Mouse (Mus musculus) midbrain, embryonic 12.5 days (tissue): ENCODE results near the gene Ocel1. TPM values are rescaled to one million over a fixed set of nuclear protein-coding genes. Genes with fewer than 3 reads are reported as not detected.

Source experiments
- ATAC-seq: fragments of 200-750 bp; cut with Nextera tagmentation; 2 replicates; pipeline ENCODE4 v1.8.0; 2017; ENCODE audit warnings: low read depth, moderate TSS enrichment, moderate library complexity; ENCODE audit not compliant: low FRiP score
- H3K27ac ChIP-seq: fragments of 300-500 bp; sonication (generic); replicated peaks from 2 replicates; pipeline ENCODE4 v1.5.1; 2016; ENCODE audit warnings: mild to moderate bottlenecking
- H3K27me3 ChIP-seq: fragments of 300-500 bp; sonication (generic); 2 replicates; pipeline ENCODE4 v1.6.1; 2016; ENCODE audit warnings: mild to moderate bottlenecking
- H3K36me3 ChIP-seq: fragments of 300-500 bp; sonication (generic); 2 replicates; pipeline ENCODE4 v1.6.1; 2016
- H3K4me1 ChIP-seq: fragments of 300-500 bp; sonication (generic); 2 replicates; pipeline ENCODE4 v1.6.1; 2016
- H3K4me2 ChIP-seq: fragments of 300-500 bp; sonication (generic); replicated peaks from 2 replicates; pipeline ENCODE4 v1.6.1; 2016; ENCODE audit warnings: mild to moderate bottlenecking, moderate library complexity
- H3K4me3 ChIP-seq: fragments of 300-500 bp; sonication (generic); 2 replicates; pipeline ENCODE4 v1.5.1; 2016; ENCODE audit warnings: mild to moderate bottlenecking
- H3K9ac ChIP-seq: fragments of 300-500 bp; sonication (generic); replicated peaks from 2 replicates; pipeline ENCODE4 v1.6.1; 2016; ENCODE audit warnings: mild to moderate bottlenecking, moderate library complexity
- H3K9me3 ChIP-seq: fragments of 300-500 bp; sonication (generic); 2 replicates; pipeline ENCODE4 v1.6.1; 2016; ENCODE audit warnings: mild to moderate bottlenecking
- WGBS: fragments of 180-500 bp; shearing (Covaris S2); methylation state at CpG from one replicate; pipeline ENCODE4 v1.1.7; 2016; 5-methylcytosine and 5-hydroxymethylcytosine counted together
- polyA plus RNA-seq: library from polyadenylated mRNA; unstranded; fragments of >200 nt; fragmentation: Nextera tagmentation; extraction: Ambion mirVana; gene quantifications from 2 replicates; pipeline ENCODE4 v1.2.1, GENCODE M21; 2016

Ocel1 gene
- polyA plus RNA-seq, 1 experiment from 2014 or later = 6.3 TPM

GRCm38 (mm10) chr8:71381421-71381970 lies 10.4 kb downstream of the Ocel1 start, which contains the start of gene Nr2f6:
Nr2f6 (minus strand) TSS chr8:71381960.
- H3K36me3 ChIP-seq = peaks cover 4% of the 10 kb centered on the region; the same call in 1 of the 2 replicates
- 1% methylated on average over 63 of the region's 89 CpGs for WGBS
- H3K4me1 ChIP-seq = peaks cover 54% of the 10 kb centered on the region
- H3K27me3 ChIP-seq = peaks cover 20% of the 10 kb centered on the region
- peak within 1 kb of the TSS; percentile 92 for H3K27ac ChIP-seq
- H3K4me3 ChIP-seq = peak within 1 kb of the TSS; percentile 84
- H3K9me3 ChIP-seq = no peaks in the 10 kb centered on the region
- peak within 1 kb of the TSS; percentile 87 for H3K9ac ChIP-seq
- H3K4me2 ChIP-seq = peak within 1 kb of the TSS; percentile 98
- ATAC-seq = peak; percentile 70

- H3K9me3 ChIP-seq = no peaks in the 10 kb centered on the region
- H3K27ac ChIP-seq = peak overlapping the region; percentile 92
- H3K36me3 ChIP-seq = peaks cover 4% of the 10 kb centered on the region; the same call in 1 of the 2 replicates
- peak overlapping the region; percentile 84 for H3K4me3 ChIP-seq
- peak overlapping the region; percentile 87 for H3K9ac ChIP-seq
- peaks cover 12% of the 10 kb centered on the region for H3K27me3 ChIP-seq
- peak; percentile 89 for ATAC-seq
- WGBS = under 1% methylated on average over 69 of the region's 80 CpGs
- peaks cover 47% of the 10 kb centered on the region for H3K4me1 ChIP-seq
- peak overlapping the region; percentile 98 for H3K4me2 ChIP-seq
Measured at GRCm38 (mm10) chr8:71381971-71382961, 11.2 kb downstream of the Ocel1 start.

GRCm38 (mm10) chr8:71383396-71383795 lies 12.3 kb downstream of the Ocel1 start:
- Histone ChIP-seq H3K4me3 (no peak overlapping the region), H3K9ac (no peak overlapping the region), H3K36me3 (no peaks in the 10 kb centered on the region), H3K4me2 (no peak overlapping the region), H3K27me3 (peaks cover 6% of the 10 kb centered on the region; the same call in 1 of the 2 replicates), H3K9me3 (no peaks in the 10 kb centered on the region), H3K27ac (peak overlapping the region; percentile 92), H3K4me1 (peaks cover 47% of the 10 kb centered on the region)
- 9% methylated on average over 12 of the region's 12 CpGs for WGBS
- no peak for ATAC-seq

GRCm38 (mm10) chr8:71383860-71384259 lies 12.8 kb downstream of the Ocel1 start:
- Histone ChIP-seq H3K4me2 (no peak overlapping the region), H3K9ac (no peak overlapping the region), H3K4me3 (no peak overlapping the region), H3K9me3 (no peaks in the 10 kb centered on the region), H3K36me3 (no peaks in the 10 kb centered on the region), H3K4me1 (peaks cover 44% of the 10 kb centered on the region), H3K27ac (no peak overlapping the region), H3K27me3 (peaks cover 6% of the 10 kb centered on the region; the same call in 1 of the 2 replicates)
- ATAC-seq = no peak
- WGBS = 42% methylated on average over 3 of the region's 3 CpGs

GRCm38 (mm10) chr8:71385212-71385835 lies 14.2 kb downstream of the Ocel1 start:
- Histone ChIP-seq H3K27ac (no peak overlapping the region), H3K4me1 (peaks cover 29% of the 10 kb centered on the region), H3K9ac (no peak overlapping the region), H3K27me3 (peaks cover 6% of the 10 kb centered on the region; the same call in 1 of the 2 replicates), H3K4me3 (no peak overlapping the region), H3K36me3 (no peaks in the 10 kb centered on the region), H3K4me2 (no peak overlapping the region), H3K9me3 (no peaks in the 10 kb centered on the region)
- WGBS = 72% methylated on average over 12 of the region's 12 CpGs
- no peak for ATAC-seq

GRCm38 (mm10) chr8:71388267-71388666 lies 17.2 kb downstream of the Ocel1 start:
- Histone ChIP-seq H3K27me3 (no peaks in the 10 kb centered on the region), H3K4me1 (peaks cover 11% of the 10 kb centered on the region), H3K4me2 (no peak overlapping the region), H3K9ac (no peak overlapping the region), H3K4me3 (no peak overlapping the region), H3K36me3 (no peaks in the 10 kb centered on the region), H3K27ac (no peak overlapping the region), H3K9me3 (no peaks in the 10 kb centered on the region)
- no peak for ATAC-seq
- 87% methylated on average over 1 of the region's 1 CpGs for WGBS

- WGBS = 98% methylated on average over 2 of the region's 2 CpGs
- no peak overlapping the region for H3K4me2 ChIP-seq
- H3K27me3 ChIP-seq = no peaks in the 10 kb centered on the region
- H3K4me1 ChIP-seq = 0 out of 2 replicates have a peak, but pooled peaks cover 10% of the 10 kb centered on the region
- no peaks in the 10 kb centered on the region for H3K36me3 ChIP-seq
- no peak overlapping the region for H3K9ac ChIP-seq
- ATAC-seq = no peak
- no peak overlapping the region for H3K4me3 ChIP-seq
- H3K9me3 ChIP-seq = no peaks in the 10 kb centered on the region
- no peak overlapping the region for H3K27ac ChIP-seq
Measured at GRCm38 (mm10) chr8:71391696-71392095, 20.6 kb downstream of the Ocel1 start.

- no peak overlapping the region for H3K4me3 ChIP-seq
- H3K4me2 ChIP-seq = no peak overlapping the region
- ATAC-seq = no peak
- no peak overlapping the region for H3K9ac ChIP-seq
- no peak overlapping the region for H3K27ac ChIP-seq
- no peaks in the 10 kb centered on the region for H3K36me3 ChIP-seq
- no peaks in the 10 kb centered on the region for H3K27me3 ChIP-seq
- no peaks in the 10 kb centered on the region for H3K9me3 ChIP-seq
- peaks cover 14% of the 10 kb centered on the region for H3K4me1 ChIP-seq
- WGBS = 79% methylated on average over 5 of the region's 5 CpGs
Measured at GRCm38 (mm10) chr8:71392391-71392790, 21.3 kb downstream of the Ocel1 start.

- Histone ChIP-seq H3K4me2 (0 out of 2 replicates have a peak overlapping the region, but pooled peaks have one; percentile 17), H3K36me3 (no peaks in the 10 kb centered on the region), H3K4me1 (peaks cover 19% of the 10 kb centered on the region), H3K9me3 (no peaks in the 10 kb centered on the region), H3K27ac (0 out of 2 replicates have a peak overlapping the region, but pooled peaks have one; percentile 25), H3K9ac (no peak overlapping the region), H3K4me3 (no peak overlapping the region), H3K27me3 (no peaks in the 10 kb centered on the region)
- WGBS = 9% methylated on average over 3 of the region's 3 CpGs
- no peak for ATAC-seq
Measured at GRCm38 (mm10) chr8:71392871-71393270, 21.8 kb downstream of the Ocel1 start.

GRCm38 (mm10) chr8:71394481-71394880 lies 23.4 kb downstream of the Ocel1 start:
- no peak overlapping the region for H3K27ac ChIP-seq
- peaks cover 10% of the 10 kb centered on the region for H3K36me3 ChIP-seq
- no peaks in the 10 kb centered on the region for H3K9me3 ChIP-seq
- H3K4me3 ChIP-seq = no peak overlapping the region
- ATAC-seq = no peak
- 83% methylated on average over 7 of the region's 7 CpGs for WGBS
- H3K9ac ChIP-seq = no peak overlapping the region
- no peak overlapping the region for H3K4me2 ChIP-seq
- H3K27me3 ChIP-seq = no peaks in the 10 kb centered on the region
- H3K4me1 ChIP-seq = peaks cover 19% of the 10 kb centered on the region

GRCm38 (mm10) chr8:71395071-71395470 lies 24.0 kb downstream of the Ocel1 start:
- WGBS = 92% methylated on average over 10 of the region's 10 CpGs
- no peak overlapping the region for H3K4me2 ChIP-seq
- no peaks in the 10 kb centered on the region for H3K27me3 ChIP-seq
- peaks cover 15% of the 10 kb centered on the region for H3K36me3 ChIP-seq
- peaks cover 19% of the 10 kb centered on the region for H3K4me1 ChIP-seq
- ATAC-seq = no peak
- no peak overlapping the region for H3K27ac ChIP-seq
- no peaks in the 10 kb centered on the region for H3K9me3 ChIP-seq
- no peak overlapping the region for H3K9ac ChIP-seq
- H3K4me3 ChIP-seq = peak overlapping the region; percentile 8; the same call in 1 of the 2 replicates
